Mouse (Mus musculus): ENCODE measurements at regions not wholly inside any gene's neighbourhood (a gene's known extent, or its start where the extent isn't known, plus 50 kb on each side); places are given as distances from the start of the nearest gene placed in this dataset.
A peak's percentile ranks its signal among the peaks of the same experiment; 100 is the strongest.

DNA sequence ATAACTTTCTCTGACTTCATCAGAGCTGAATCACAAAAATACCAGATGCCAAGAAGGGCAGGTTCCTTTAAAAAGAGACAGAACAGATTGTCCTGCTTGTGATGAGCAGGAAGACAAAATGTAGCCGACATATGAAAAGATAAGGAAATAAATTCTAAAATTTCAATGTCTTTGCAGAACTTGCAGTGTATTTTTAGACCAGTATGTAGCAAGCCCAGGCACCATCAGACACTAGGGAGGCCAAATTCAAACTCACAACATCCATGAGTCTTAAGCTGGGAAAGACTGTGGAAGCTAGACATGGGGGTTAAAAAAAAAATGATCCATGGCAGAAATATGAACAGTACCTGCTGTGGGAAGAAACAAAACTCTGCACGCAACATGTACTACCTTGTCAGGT, 564.7 kb upstream of the Intu start:
- TF ChIP-seq POLR2A (IDR thresholded peaks at IDR 0.05; ENCODE audit: low read depth, low read length) = no peak
- TF ChIP-seq CTCF (IDR thresholded peaks at IDR 0.05; ENCODE audit: borderline replicate concordance, insufficient read depth, low read length) = no peak
- no peak overlapping the region for H3K4me3 ChIP-seq (ENCODE audit: insufficient read depth, low read length)
- H3K27ac ChIP-seq (ENCODE audit: insufficient read depth, low read length) = no peak overlapping the region
- no peaks in the 10 kb centered on the region for H3K4me1 ChIP-seq (ENCODE audit: control insufficient read depth, insufficient read depth, low read length)

GRCm38 (mm10) chr3:39976937-39977336, 554.1 kb upstream of the Intu start:
- Histone ChIP-seq H3K27ac (ENCODE audit: insufficient read depth, low read length) (no peak overlapping the region), H3K4me3 (ENCODE audit: insufficient read depth, low read length) (no peak overlapping the region), H3K4me1 (ENCODE audit: control insufficient read depth, insufficient read depth, low read length) (no peaks in the 10 kb centered on the region)
- TF ChIP-seq POLR2A (IDR thresholded peaks at IDR 0.05; ENCODE audit: low read depth, low read length) = no peak
- no peak for TF ChIP-seq CTCF (IDR thresholded peaks at IDR 0.05; ENCODE audit: borderline replicate concordance, insufficient read depth, low read length)

DNA sequence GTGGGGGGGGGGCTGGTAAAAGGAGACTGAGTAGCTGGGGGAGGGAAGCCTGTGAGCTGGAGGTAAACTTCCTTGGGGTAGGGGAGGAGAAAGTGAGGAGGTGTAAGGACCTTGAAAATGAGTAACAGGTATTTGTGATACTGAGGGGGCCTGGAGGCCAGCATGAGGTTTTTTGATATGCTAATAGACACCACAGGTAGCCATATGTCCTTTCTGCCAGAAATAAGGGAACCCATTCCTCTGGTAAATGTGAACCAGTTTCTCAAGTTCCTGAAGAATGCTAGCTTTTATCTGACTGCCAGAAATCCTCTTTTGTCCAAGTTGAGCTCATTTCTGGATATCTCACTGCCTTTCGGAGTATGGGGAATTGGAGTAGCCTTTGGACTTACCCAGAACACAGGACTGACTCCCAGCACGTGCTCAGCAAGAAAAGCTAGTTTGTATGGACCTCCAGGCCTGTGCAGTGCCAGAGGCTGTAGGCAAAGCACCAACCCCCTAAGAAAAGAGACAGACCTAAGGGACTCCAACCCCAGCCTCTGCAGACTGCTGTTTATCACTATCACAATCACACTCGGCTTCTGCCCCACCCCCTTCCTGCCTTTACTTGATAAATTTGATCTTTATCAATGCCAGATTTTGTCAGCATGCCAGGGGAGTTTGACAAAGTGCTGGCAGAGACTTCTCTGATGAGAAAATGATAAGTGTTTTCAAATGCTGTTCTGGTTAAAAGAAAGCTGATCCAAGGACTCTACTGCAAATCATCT, 552.0 kb upstream of the Intu start:
- no peak overlapping the region for H3K27ac ChIP-seq (ENCODE audit: insufficient read depth, low read length)
- no peak for TF ChIP-seq POLR2A (IDR thresholded peaks at IDR 0.05; ENCODE audit: low read depth, low read length)
- no peaks in the 10 kb centered on the region; the same call in 1 of the 2 replicates for H3K4me1 ChIP-seq (ENCODE audit: control insufficient read depth, insufficient read depth, low read length)
- H3K4me3 ChIP-seq (ENCODE audit: insufficient read depth, low read length) = no peak overlapping the region

DNA sequence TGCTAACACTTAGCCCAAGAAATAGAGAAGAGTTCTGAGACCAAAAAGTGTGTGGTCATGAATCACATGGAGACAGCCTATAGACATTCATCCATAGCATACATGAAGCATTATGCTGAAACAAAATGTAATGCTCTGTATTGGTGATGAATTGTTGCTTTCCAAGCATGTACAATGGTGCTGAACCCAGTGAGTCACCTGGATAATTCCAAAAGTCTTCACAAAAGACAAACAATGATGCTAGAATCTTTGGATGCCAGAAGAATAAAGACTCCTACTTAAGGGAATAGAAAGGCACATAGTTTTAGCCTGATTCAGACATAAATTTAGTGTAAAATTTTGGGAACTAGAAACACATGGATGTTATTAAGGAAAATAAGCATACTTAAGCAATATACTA, 548.4 kb upstream of the Intu start:
- peak overlapping the region; percentile 52 for H3K27ac ChIP-seq (ENCODE audit: insufficient read depth, low read length)
- H3K4me3 ChIP-seq (ENCODE audit: insufficient read depth, low read length) = no peak overlapping the region
- no peak for TF ChIP-seq CTCF (IDR thresholded peaks at IDR 0.05; ENCODE audit: borderline replicate concordance, insufficient read depth, low read length)
- TF ChIP-seq POLR2A (IDR thresholded peaks at IDR 0.05; ENCODE audit: low read depth, low read length) = no peak
- H3K4me1 ChIP-seq (ENCODE audit: control insufficient read depth, insufficient read depth, low read length) = no peaks in the 10 kb centered on the region; the same call in 1 of the 2 replicates

DNA sequence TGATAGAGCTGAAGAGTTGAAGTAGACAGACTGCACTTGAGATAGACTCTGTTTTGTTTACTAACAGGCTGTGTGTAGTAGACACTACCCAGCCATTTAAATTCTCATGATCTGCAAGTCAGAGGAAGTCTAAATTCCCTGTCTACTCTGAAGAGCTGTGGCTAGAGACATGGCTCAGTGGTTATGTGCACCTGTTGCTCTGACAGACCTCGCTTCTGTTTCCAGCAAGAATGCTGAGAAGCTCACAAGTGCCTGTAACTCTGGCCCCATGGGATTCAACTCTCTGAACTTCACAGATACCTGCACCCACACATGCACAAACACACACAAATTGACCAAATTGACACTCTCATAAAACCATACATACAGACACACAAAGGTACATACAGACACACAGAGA, 543.4 kb upstream of the Intu start:
- H3K27ac ChIP-seq (ENCODE audit: insufficient read depth, low read length) = no peak overlapping the region
- no peaks in the 10 kb centered on the region; the same call in 1 of the 2 replicates for H3K4me1 ChIP-seq (ENCODE audit: control insufficient read depth, insufficient read depth, low read length)
- TF ChIP-seq CTCF (IDR thresholded peaks at IDR 0.05; ENCODE audit: borderline replicate concordance, insufficient read depth, low read length) (no peak), POLR2A (IDR thresholded peaks at IDR 0.05; ENCODE audit: low read depth, low read length) (no peak)
- H3K4me3 ChIP-seq (ENCODE audit: insufficient read depth, low read length) = no peak overlapping the region

- Histone ChIP-seq H3K27ac (ENCODE audit: insufficient read depth, low read length) (no peak overlapping the region), H3K4me3 (ENCODE audit: insufficient read depth, low read length) (no peak overlapping the region), H3K4me1 (ENCODE audit: control insufficient read depth, insufficient read depth, low read length) (no peaks in the 10 kb centered on the region)
- TF ChIP-seq CTCF (IDR thresholded peaks at IDR 0.05; ENCODE audit: borderline replicate concordance, insufficient read depth, low read length) = no peak
- TF ChIP-seq POLR2A (IDR thresholded peaks at IDR 0.05; ENCODE audit: low read depth, low read length) = no peak
These were observed 532.5 kb upstream of the Intu start for GRCm38 (mm10) chr3:39998628-39999027.

- H3K4me3 ChIP-seq (ENCODE audit: insufficient read depth, low read length) = no peak overlapping the region
- TF ChIP-seq POLR2A (IDR thresholded peaks at IDR 0.05; ENCODE audit: low read depth, low read length) (no peak), CTCF (IDR thresholded peaks at IDR 0.05; ENCODE audit: borderline replicate concordance, insufficient read depth, low read length) (no peak)
- no peaks in the 10 kb centered on the region for H3K4me1 ChIP-seq (ENCODE audit: control insufficient read depth, insufficient read depth, low read length)
- no peak overlapping the region for H3K27ac ChIP-seq (ENCODE audit: insufficient read depth, low read length)
These were observed 531.2 kb upstream of the Intu start for GRCm38 (mm10) chr3:39999846-40000245.

DNA sequence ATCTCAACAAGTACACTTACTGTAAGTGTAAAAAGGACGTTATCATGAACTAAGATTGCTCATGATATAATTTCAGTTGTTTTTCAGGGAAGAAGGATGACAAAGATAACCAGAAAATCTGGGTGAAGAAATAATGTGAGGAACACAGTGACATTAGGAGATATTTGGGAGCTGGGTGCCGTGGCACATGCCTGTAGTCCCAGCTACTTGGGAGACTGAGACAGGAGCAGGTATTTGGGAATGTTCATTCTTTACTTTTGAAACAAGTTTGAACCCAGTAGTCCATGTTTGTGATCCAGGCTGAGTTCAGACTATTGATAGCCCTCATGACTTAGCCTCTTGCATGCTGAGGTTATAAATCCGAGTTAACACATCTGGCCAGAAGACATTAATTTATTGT, 528.2 kb upstream of the Intu start:
- no peak for TF ChIP-seq POLR2A (IDR thresholded peaks at IDR 0.05; ENCODE audit: low read depth, low read length)
- TF ChIP-seq CTCF (IDR thresholded peaks at IDR 0.05; ENCODE audit: borderline replicate concordance, insufficient read depth, low read length) = no peak
- no peak overlapping the region for H3K4me3 ChIP-seq (ENCODE audit: insufficient read depth, low read length)
- no peaks in the 10 kb centered on the region for H3K4me1 ChIP-seq (ENCODE audit: control insufficient read depth, insufficient read depth, low read length)
- H3K27ac ChIP-seq (ENCODE audit: insufficient read depth, low read length) = no peak overlapping the region

GRCm38 (mm10) chr3:40010051-40010450, 521.0 kb upstream of the Intu start:
- H3K4me1 ChIP-seq (ENCODE audit: control insufficient read depth, insufficient read depth, low read length) = no peaks in the 10 kb centered on the region

DNA sequence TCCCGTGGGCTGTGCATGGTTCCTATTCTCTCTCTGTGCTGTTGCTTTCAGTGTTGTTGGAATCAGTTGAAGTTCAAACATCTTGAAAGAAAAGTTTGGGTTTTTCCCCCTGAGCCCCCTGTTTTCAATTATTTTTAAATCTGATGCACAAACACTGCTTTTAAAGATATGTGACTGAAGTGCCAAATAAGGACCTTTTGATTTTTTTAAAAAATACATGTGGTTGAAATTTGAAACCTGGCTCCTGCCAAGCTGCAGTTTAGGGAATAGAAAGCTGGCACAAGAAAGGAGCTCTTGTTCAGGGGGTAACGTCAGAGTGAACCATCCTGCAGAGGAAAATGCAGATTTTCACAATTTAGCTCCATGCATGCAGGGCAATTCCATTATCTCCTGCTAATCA, 509.4 kb upstream of the Intu start:
- TF ChIP-seq POLR2A (IDR thresholded peaks at IDR 0.05; ENCODE audit: low read depth, low read length) (no peak), CTCF (IDR thresholded peaks at IDR 0.05; ENCODE audit: borderline replicate concordance, insufficient read depth, low read length) (no peak)
- H3K27ac ChIP-seq (ENCODE audit: insufficient read depth, low read length) = no peak overlapping the region

More at GRCm38 (mm10) chr3:40010051-40010450, 521.0 kb upstream of the Intu start:
- TF ChIP-seq POLR2A (IDR thresholded peaks at IDR 0.05; ENCODE audit: low read depth, low read length) (no peak), CTCF (IDR thresholded peaks at IDR 0.05; ENCODE audit: borderline replicate concordance, insufficient read depth, low read length) (no peak)
- H3K27ac ChIP-seq (ENCODE audit: insufficient read depth, low read length) = no peak overlapping the region
- H3K4me3 ChIP-seq (ENCODE audit: insufficient read depth, low read length) = no peak overlapping the region

More for the DNA sequence above, 509.4 kb upstream of the Intu start:
- Histone ChIP-seq H3K4me1 (ENCODE audit: control insufficient read depth, insufficient read depth, low read length) (peaks cover 3% of the 10 kb centered on the region; the same call in 1 of the 2 replicates), H3K4me3 (ENCODE audit: insufficient read depth, low read length) (no peak overlapping the region)
